Mouse (Mus musculus): Measurements from ENCODE around the gene Ccdc189. TPM values are rescaled to one million over a fixed set of nuclear protein-coding genes. Genes with fewer than 3 reads are reported as not detected.

Ccdc189 gene
- total and polyA plus RNA-seq, 2 experiments = 1.7 to 1.9 TPM

- no peaks in the 10 kb centered on the region for H3K27me3 ChIP-seq (ENCODE audit: control insufficient read depth, insufficient read depth, low read length)
- 64% methylated on average over 6 of the region's 6 CpGs for WGBS
- no peaks in the 10 kb centered on the region for H3K79me2 ChIP-seq (ENCODE audit: control insufficient read depth, insufficient read depth, low read length)
- no peak overlapping the region for H3K9ac ChIP-seq (ENCODE audit: low read depth, low read length)
- TF ChIP-seq POLR2A (IDR thresholded peaks at IDR 0.05; ENCODE audit: extremely low read depth, insufficient read depth, low read length) (no peak), CTCF (IDR thresholded peaks at IDR 0.05; ENCODE audit: low read depth, low read length) (no peak)
- peaks cover 33% of the 10 kb centered on the region for H3K36me3 ChIP-seq (ENCODE audit: control insufficient read depth, insufficient read depth, low read length)
- H3K4me3 ChIP-seq (ENCODE audit: insufficient read depth, low read depth, low read length) = no peak overlapping the region
- DNase-seq (ENCODE audit: extremely low read depth, low read depth, low spot score) = no peak
- H3K4me1 ChIP-seq (ENCODE audit: control insufficient read depth, insufficient read depth, low read length) = peaks cover 2% of the 10 kb centered on the region; the same call in 1 of the 2 replicates
- H3K27ac ChIP-seq (replicated peaks; ENCODE audit: insufficient read depth, low read depth, low read length) = no peak overlapping the region
Observed at GRCm38 (mm10) chr7:127564381-127565150, 23.8 kb downstream of the Ccdc189 start.

GRCm38 (mm10) chr7:127561340-127561858 is 27.0 kb downstream of the Ccdc189 start, which contains the start of gene Tmem265:
Gene Tmem265 (plus strand): TSS chr7:127561390.
- TF ChIP-seq CTCF (IDR thresholded peaks at IDR 0.05; ENCODE audit: low read depth, low read length) = no peak
- no peak for TF ChIP-seq POLR2A (IDR thresholded peaks at IDR 0.05; ENCODE audit: extremely low read depth, insufficient read depth, low read length)
- no peak within 1 kb of the TSS for H3K4me3 ChIP-seq (ENCODE audit: insufficient read depth, low read depth, low read length)
- no peak within 1 kb of the TSS for H3K27ac ChIP-seq (replicated peaks; ENCODE audit: insufficient read depth, low read depth, low read length)
- no peak for DNase-seq (ENCODE audit: extremely low read depth, low read depth, low spot score)
- no peaks in the 10 kb centered on the region for H3K79me2 ChIP-seq (ENCODE audit: control insufficient read depth, insufficient read depth, low read length)
- H3K27me3 ChIP-seq (ENCODE audit: control insufficient read depth, insufficient read depth, low read length) = no peaks in the 10 kb centered on the region
- WGBS = 88% methylated on average over 5 of the region's 5 CpGs
- peaks cover 46% of the 10 kb centered on the region for H3K36me3 ChIP-seq (ENCODE audit: control insufficient read depth, insufficient read depth, low read length)
- H3K4me1 ChIP-seq (ENCODE audit: control insufficient read depth, insufficient read depth, low read length) = no peaks in the 10 kb centered on the region
- H3K9ac ChIP-seq (ENCODE audit: low read depth, low read length) = no peak within 1 kb of the TSS

- H3K9ac ChIP-seq (ENCODE audit: low read depth, low read length) = no peak overlapping the region
- H3K4me1 ChIP-seq (ENCODE audit: control insufficient read depth, insufficient read depth, low read length) = no peaks in the 10 kb centered on the region
- peaks cover 46% of the 10 kb centered on the region for H3K36me3 ChIP-seq (ENCODE audit: control insufficient read depth, insufficient read depth, low read length)
- H3K27me3 ChIP-seq (ENCODE audit: control insufficient read depth, insufficient read depth, low read length) = no peaks in the 10 kb centered on the region
- H3K4me3 ChIP-seq (ENCODE audit: insufficient read depth, low read depth, low read length) = no peak overlapping the region
- DNase-seq (ENCODE audit: extremely low read depth, low read depth, low spot score) = no peak
- TF ChIP-seq CTCF (IDR thresholded peaks at IDR 0.05; ENCODE audit: low read depth, low read length) (no peak), POLR2A (IDR thresholded peaks at IDR 0.05; ENCODE audit: extremely low read depth, insufficient read depth, low read length) (no peak)
- no peaks in the 10 kb centered on the region for H3K79me2 ChIP-seq (ENCODE audit: control insufficient read depth, insufficient read depth, low read length)
- H3K27ac ChIP-seq (replicated peaks; ENCODE audit: insufficient read depth, low read depth, low read length) = no peak overlapping the region
- WGBS = 96% methylated on average over 11 of the region's 11 CpGs
Observed at GRCm38 (mm10) chr7:127560580-127560979, 27.8 kb downstream of the Ccdc189 start.

GRCm38 (mm10) chr7:127551558-127551957 is 36.8 kb downstream of the Ccdc189 start:
- H3K4me3 ChIP-seq (ENCODE audit: insufficient read depth, low read depth, low read length) = no peak overlapping the region
- no peak for TF ChIP-seq POLR2A (IDR thresholded peaks at IDR 0.05; ENCODE audit: extremely low read depth, insufficient read depth, low read length)
- no peak for TF ChIP-seq CTCF (IDR thresholded peaks at IDR 0.05; ENCODE audit: low read depth, low read length)
- peaks cover 60% of the 10 kb centered on the region for H3K36me3 ChIP-seq (ENCODE audit: control insufficient read depth, insufficient read depth, low read length)
- peaks cover 3% of the 10 kb centered on the region; the same call in 1 of the 2 replicates for H3K4me1 ChIP-seq (ENCODE audit: control insufficient read depth, insufficient read depth, low read length)
- H3K27ac ChIP-seq (replicated peaks; ENCODE audit: insufficient read depth, low read depth, low read length) = no peak overlapping the region
- WGBS = 27% methylated on average over 8 of the region's 8 CpGs
- DNase-seq (ENCODE audit: extremely low read depth, low read depth, low spot score) = peak; percentile 76
- H3K9ac ChIP-seq (ENCODE audit: low read depth, low read length) = no peak overlapping the region
- H3K79me2 ChIP-seq (ENCODE audit: control insufficient read depth, insufficient read depth, low read length) = no peaks in the 10 kb centered on the region
- no peaks in the 10 kb centered on the region for H3K27me3 ChIP-seq (ENCODE audit: control insufficient read depth, insufficient read depth, low read length)

- TF ChIP-seq POLR2A (IDR thresholded peaks at IDR 0.05; ENCODE audit: extremely low read depth, insufficient read depth, low read length) (no peak), CTCF (IDR thresholded peaks at IDR 0.05; ENCODE audit: low read depth, low read length) (no peak)
- Histone ChIP-seq H3K79me2 (ENCODE audit: control insufficient read depth, insufficient read depth, low read length) (no peaks in the 10 kb centered on the region), H3K27me3 (ENCODE audit: control insufficient read depth, insufficient read depth, low read length) (no peaks in the 10 kb centered on the region), H3K4me3 (ENCODE audit: insufficient read depth, low read depth, low read length) (no peak overlapping the region), H3K4me1 (ENCODE audit: control insufficient read depth, insufficient read depth, low read length) (peaks cover 3% of the 10 kb centered on the region; the same call in 1 of the 2 replicates), H3K27ac (replicated peaks; ENCODE audit: insufficient read depth, low read depth, low read length) (0 out of 2 replicates have a peak overlapping the region, but pooled peaks have one; percentile 28), H3K36me3 (ENCODE audit: control insufficient read depth, insufficient read depth, low read length) (peaks cover 51% of the 10 kb centered on the region), H3K9ac (ENCODE audit: low read depth, low read length) (no peak overlapping the region)
- 39% methylated on average over 15 of the region's 15 CpGs for WGBS
- DNase-seq (ENCODE audit: extremely low read depth, low read depth, low spot score) = peak; percentile 82
Observed at GRCm38 (mm10) chr7:127549116-127549835, 39.1 kb downstream of the Ccdc189 start.
